Mouse (Mus musculus) brain, embryonic 14.5 days (tissue): Measurements from ENCODE around the gene Ndfip2. TPM values are rescaled to one million over a fixed set of nuclear protein-coding genes. Genes with fewer than 3 reads are reported as not detected.

Experiments used
- DNase-seq: peaks from one replicate; pipeline ENCODE4 v3.0.0-alpha.2; 2011; ENCODE audit warnings: low read depth
- CTCF ChIP-seq: fragments of 200-500 bp; IDR thresholded peaks from 2 replicates; pipeline ENCODE4 v1.5.1; 2012; ENCODE audit warnings: inconsistent platforms, mild to moderate bottlenecking, moderate library complexity, borderline replicate concordance; ENCODE audit not compliant: insufficient read depth, insufficient read length; ENCODE audit errors: extremely low read depth
- POLR2A ChIP-seq: fragments of 200-500 bp; IDR thresholded peaks from 2 replicates; pipeline ENCODE4 v1.6.1; 2012; ENCODE audit warnings: mild to moderate bottlenecking, inconsistent platforms, borderline replicate concordance; ENCODE audit not compliant: poor library complexity, insufficient read depth, insufficient read length, severe bottlenecking; ENCODE audit errors: extremely low read depth
- polyA plus RNA-seq: library from polyadenylated mRNA; depleted of rRNA; stranded (reverse); fragments of >200 nt; gene quantifications from 2 replicates; pipeline ENCODE4 v1.2.3, GENCODE M21; 2012; rRNA removed

The Ndfip2 gene
- polyA plus RNA-seq, 1 experiment, result 81.2 TPM

DNA sequence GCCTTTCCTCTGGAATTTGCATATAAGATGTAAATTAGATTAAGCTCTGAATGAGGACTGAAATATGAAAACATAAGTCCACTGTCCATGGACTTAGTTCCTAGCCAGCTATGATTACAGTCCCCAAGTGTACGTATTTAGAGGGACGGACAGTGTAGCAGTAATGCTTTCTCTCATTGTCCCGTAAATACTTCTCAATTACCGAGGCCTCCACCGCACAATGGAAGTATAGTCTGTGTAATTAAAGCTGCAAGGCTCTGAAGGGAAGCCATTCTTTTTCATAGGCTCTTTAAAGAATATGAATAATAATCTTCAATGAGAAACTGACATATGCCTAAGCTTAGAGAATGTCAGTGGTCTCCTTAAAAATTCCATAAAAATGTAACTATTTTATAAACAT lies 64.5 kb downstream of the Ndfip2 start:
- peak; percentile 35 for DNase-seq
- TF ChIP-seq POLR2A (no peak), CTCF (no peak)

GRCm38 (mm10) chr14:105323448-105323847 lies 65.1 kb downstream of the Ndfip2 start:
- TF ChIP-seq POLR2A, result no peak
- no peak for TF ChIP-seq CTCF
- DNase-seq, result no peak

- no peak for TF ChIP-seq CTCF
- TF ChIP-seq POLR2A, result no peak
- DNase-seq, result peak; percentile 94
Observed at GRCm38 (mm10) chr14:105328397-105329302, 70.3 kb downstream of the Ndfip2 start.

DNA sequence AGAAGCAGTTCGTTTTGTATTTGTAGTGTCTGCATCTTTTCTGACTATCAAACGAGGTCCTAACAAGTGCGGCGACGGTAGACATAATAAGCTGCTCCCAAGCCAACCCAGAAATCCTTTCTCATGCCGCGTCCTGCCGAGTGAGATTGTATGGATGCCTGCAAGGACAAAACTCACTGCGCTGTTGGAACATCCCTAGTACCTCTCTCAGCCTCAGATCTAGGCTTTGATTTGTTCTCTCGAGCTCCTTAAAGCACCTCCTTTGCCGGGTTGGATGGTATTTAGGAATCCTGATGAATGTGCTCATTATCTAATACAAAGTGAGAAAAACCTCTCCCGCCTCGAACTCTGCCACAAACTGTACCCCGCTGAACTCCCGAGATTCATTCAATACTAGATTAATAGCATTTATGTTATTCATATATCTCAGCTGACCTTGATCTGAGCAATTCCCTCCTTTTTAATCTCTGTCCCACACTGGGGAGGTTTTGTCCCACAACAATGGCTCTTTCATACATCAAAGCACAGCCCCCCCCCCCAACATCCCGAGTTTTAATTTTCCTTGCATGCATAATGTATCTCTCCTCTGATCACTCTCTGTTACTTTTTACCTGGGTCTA lies 75.2 kb downstream of the Ndfip2 start:
- DNase-seq, result peak; percentile 92
- TF ChIP-seq CTCF (no peak), POLR2A (no peak)

DNA sequence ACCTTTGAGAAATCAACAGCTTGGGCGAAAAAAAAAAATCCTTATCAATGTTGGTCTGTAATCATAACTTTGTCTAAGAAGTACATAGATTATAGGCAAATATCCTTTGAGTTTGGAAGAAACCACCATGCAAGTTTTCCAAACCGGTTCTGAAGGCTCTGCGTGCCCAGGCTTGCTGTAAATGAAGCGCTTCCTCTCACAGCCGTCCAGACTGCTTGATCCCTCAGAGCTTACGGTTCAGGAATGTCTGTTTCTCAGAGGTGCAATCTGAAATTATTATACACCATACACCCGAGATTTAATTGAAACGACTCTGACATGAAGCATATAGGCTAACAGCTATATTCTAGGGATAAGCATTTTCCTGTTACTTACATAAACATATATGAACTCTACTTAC lies 83.4 kb downstream of the Ndfip2 start:
- no peak for DNase-seq
- TF ChIP-seq POLR2A (no peak), CTCF (no peak)

- DNase-seq, result no peak
- TF ChIP-seq POLR2A, result no peak
- no peak for TF ChIP-seq CTCF
Observed at GRCm38 (mm10) chr14:105354121-105354520, 95.7 kb downstream of the Ndfip2 start.

Other genes with a start within 250 kb of the Ndfip2 start
- 57.6 and 59.7 TPM in 2 replicates for gene Rbm26, start 81.2 kb upstream of the Ndfip2 start, polyA plus RNA-seq